Mouse (Mus musculus) left cerebral cortex, postnatal 25 days (tissue): ENCODE data around the gene Nr1d1. TPM values are rescaled to one million over a fixed set of nuclear protein-coding genes. Genes with fewer than 3 reads are reported as not detected.

Experiments used
- DNase-seq, 2 experiments: peaks; one replicate each; pipeline ENCODE4 v3.0.0; 2022; ENCODE audit warnings: low spot score in 2 of 2, mixed read lengths in 1 of 2
- intact Hi-C: fragments of 180-260 bp; cut with DNase I; formaldehyde crosslinking; loops from one replicate; pipeline ENCODE4 v1.15.1; 2025
- total RNA-seq, 2 experiments: library from RNA; stranded (reverse); gene quantifications; 2 replicates each; pipeline ENCODE4 v1.2.3; 2021

The Nr1d1 gene
- 100 to 1,000 TPM in 1 of 2 experiments, 10 to 100 TPM in 1; 92.5 to 121 TPM for total RNA-seq

- DNase-seq, result no peak
- intact Hi-C loops, result loop anchor here (1.0 kb wide), 1 partner anchor 9 kb away; no protein-coding TSS in a partner anchor
Observed at GRCm38 (mm10) chr11:98774582-98775347, at the start of gene Nr1d1. Nr1d1 (minus strand) TSS chr11:98775333.

GRCm38 (mm10) chr11:98820968-98821367 lies 45.8 kb upstream of the Nr1d1 start:
- no peak for DNase-seq
- intact Hi-C loops, result no loop called here

- intact Hi-C loops, result no loop called here
- no peak for DNase-seq
Observed at GRCm38 (mm10) chr11:98816706-98817239, 41.6 kb upstream of the Nr1d1 start.

- DNase-seq, result no peak
- intact Hi-C loops, result no loop called here
Observed at GRCm38 (mm10) chr11:98810686-98811085, 35.6 kb upstream of the Nr1d1 start.

- DNase-seq, result peak; percentile 99 to 100
- intact Hi-C loops, result loop anchor here (2.0 kb wide), 1 partner anchor 15 kb away; the partner anchor contains the start of gene Msl1
Observed at GRCm38 (mm10) chr11:98809457-98810290, 34.5 kb upstream of the Nr1d1 start.

- intact Hi-C loops, result loop anchor here (2.0 kb wide), 1 partner anchor 14 kb away; the partner anchor contains the start of gene Msl1
Observed at GRCm38 (mm10) chr11:98808417-98808816, 33.3 kb upstream of the Nr1d1 start.

GRCm38 (mm10) chr11:98804605-98805004 lies 29.5 kb upstream of the Nr1d1 start, which contains the start of gene Casc3:
Casc3 (plus strand) TSS chr11:98804905.
- DNase-seq, result no peak
- intact Hi-C loops, result no loop called here

More at GRCm38 (mm10) chr11:98808417-98808816, 33.3 kb upstream of the Nr1d1 start:
- DNase-seq, result no peak

GRCm38 (mm10) chr11:98797909-98798308 lies 22.8 kb upstream of the Nr1d1 start:
- intact Hi-C loops, result no loop called here
- peak in 1 of 2 experiments; percentile 13 for DNase-seq

- intact Hi-C loops, result no loop called here
- peak in 1 of 2 experiments; percentile 16 for DNase-seq
Observed at GRCm38 (mm10) chr11:98797306-98797705, 22.2 kb upstream of the Nr1d1 start.

GRCm38 (mm10) chr11:98796515-98797216 lies 21.5 kb upstream of the Nr1d1 start:
- peak; percentile 75 to 81 for DNase-seq
- intact Hi-C loops, result no loop called here

- peak; percentile 16 to 37 for DNase-seq
- intact Hi-C loops, result loop anchor here (2.0 kb wide), 1 partner anchor 13 kb away; no protein-coding TSS in a partner anchor
Observed at GRCm38 (mm10) chr11:98795714-98796514, 20.8 kb upstream of the Nr1d1 start.

GRCm38 (mm10) chr11:98795015-98795713 lies 20.0 kb upstream of the Nr1d1 start, which contains the start of gene Msl1:
Msl1 (plus strand) TSS chr11:98795516.
- peak; percentile 86 to 87 for DNase-seq
- intact Hi-C loops, result loop anchor here (2.0 kb wide), 1 partner anchor 14 kb away; no protein-coding TSS in a partner anchor

GRCm38 (mm10) chr11:98794469-98795014 lies 19.4 kb upstream of the Nr1d1 start:
- DNase-seq, result peak; percentile 77 to 80
- intact Hi-C loops, result loop anchor here (2.0 kb wide), 1 partner anchor 14 kb away; no protein-coding TSS in a partner anchor

GRCm38 (mm10) chr11:98792081-98792480 lies 16.9 kb upstream of the Nr1d1 start:
- intact Hi-C loops, result no loop called here
- DNase-seq, result no peak

GRCm38 (mm10) chr11:98791448-98791847 lies 16.3 kb upstream of the Nr1d1 start:
- intact Hi-C loops, result no loop called here
- no peak for DNase-seq

GRCm38 (mm10) chr11:98790631-98791205 lies 15.6 kb upstream of the Nr1d1 start:
- DNase-seq, result no peak
- intact Hi-C loops, result no loop called here

GRCm38 (mm10) chr11:98789824-98790223 lies 14.7 kb upstream of the Nr1d1 start:
- DNase-seq, result no peak
- intact Hi-C loops, result no loop called here
